Mouse (Mus musculus) liver, postnatal 0 days (tissue): ENCODE measurements around the gene Limch1.

Source experiments
- CTCF ChIP-seq: sonication (generic); IDR thresholded peaks from 2 replicates; pipeline ENCODE4 v1.5.1; 2016; ENCODE audit warnings: antibody characterized with exemption, low read depth
- EP300 ChIP-seq: IDR thresholded peaks from 2 replicates; pipeline ENCODE4 v1.6.1; 2016; ENCODE audit warnings: antibody characterized with exemption, low read depth, mild to moderate bottlenecking

DNA sequence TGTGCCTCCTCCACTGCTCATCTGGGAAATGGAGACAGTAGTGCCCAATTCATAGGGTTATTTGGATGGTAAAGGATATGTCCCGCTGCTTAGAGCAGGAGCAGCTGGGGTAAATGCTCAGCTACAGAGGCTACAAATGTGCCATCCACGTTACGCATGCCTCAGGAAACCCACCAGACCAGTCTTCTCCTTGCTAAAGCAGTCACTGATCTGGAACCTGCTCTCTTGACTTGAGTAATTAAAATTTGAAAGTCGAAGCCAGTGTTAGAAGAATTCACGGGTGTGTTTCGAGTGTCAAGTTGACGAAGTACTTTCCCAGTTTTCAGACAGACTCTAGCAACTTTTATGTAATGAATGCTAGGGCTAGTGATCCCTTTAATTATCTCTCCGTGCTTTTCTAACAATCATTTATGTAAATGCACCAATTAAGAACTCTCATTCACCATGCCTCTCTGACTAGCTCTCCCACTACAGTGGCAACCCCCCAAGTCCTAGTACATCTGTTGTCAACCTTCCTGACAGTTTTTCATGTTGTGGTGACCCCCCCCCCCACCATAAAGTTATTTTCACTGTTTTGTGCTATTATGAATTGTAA is 203.6 kb downstream of the Limch1 start:
- TF ChIP-seq CTCF = no peak
- no peak for TF ChIP-seq EP300
